Mouse (Mus musculus) erythroblast, adult 5-6 weeks (primary cell): ENCODE data around the gene Slc3a2. TPM values are rescaled to one million over a fixed set of nuclear protein-coding genes. Genes with fewer than 3 reads are reported as not detected.

Source experiments
- ATAC-seq: replicated peaks from 2 replicates; pipeline ENCODE4 v1.8.0; 2016; ENCODE audit warnings: moderate number of reproducible peaks, mild to moderate bottlenecking, moderate TSS enrichment, inconsistent platforms; ENCODE audit not compliant: poor library complexity, low FRiP score, severe bottlenecking
- total RNA-seq, 2 experiments: library from RNA; stranded (forward) in 1 of 2; stranded (reverse) in 1 of 2; fragments of 150-400 nt in 1 of 2; fragments of 200-764, 138-1000 nt in 1 of 2; gene quantifications; 2 replicates each; pipeline versions ENCODE4 v1.2.3 to v1.2.4; 2015 to 2017; ENCODE audit warnings: low replicate concordance in 2 of 2

Gene Slc3a2
- total RNA-seq (2015; ENCODE audit: low replicate concordance) (150 and 218 TPM in 2 replicates), total RNA-seq (2017; ENCODE audit: low replicate concordance) (337 and 409 TPM in 2 replicates)

DNA sequence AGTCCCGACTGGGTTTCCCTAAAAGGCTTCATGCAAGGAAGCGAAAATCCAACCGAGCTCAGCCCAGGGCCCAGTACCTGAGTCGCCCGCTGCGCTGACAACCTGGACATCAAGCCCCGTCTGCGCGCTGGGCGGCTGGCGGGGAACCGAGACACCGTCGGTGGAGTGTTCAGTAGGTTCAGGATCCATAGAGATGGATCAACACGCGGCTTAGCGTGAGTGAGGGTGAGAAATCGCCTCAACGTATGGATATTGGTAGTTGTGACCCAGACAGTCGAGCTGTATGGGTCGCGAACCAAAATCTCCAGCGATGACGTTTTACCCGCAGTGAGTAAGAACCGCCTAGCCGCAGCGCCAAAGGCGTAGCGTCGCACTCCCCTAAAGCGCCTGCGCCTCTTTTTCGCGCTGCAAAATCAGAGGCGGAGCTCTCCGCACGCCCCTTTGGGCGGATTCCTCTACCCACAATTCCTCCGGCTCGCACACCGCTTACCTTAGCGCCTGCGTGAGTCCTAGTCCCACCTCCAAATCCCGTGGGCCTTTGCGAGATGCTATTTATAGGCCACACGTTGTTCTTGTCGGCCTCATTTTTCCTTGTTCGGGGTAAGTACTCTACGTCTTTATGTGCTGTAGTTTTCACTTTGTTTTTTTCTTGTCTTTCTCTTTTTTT, at the start of gene Slc3a2:
TSS of gene Slc3a2 (minus strand) at position 463 of the 667 bp plus-strand sequence.
- peak; percentile 90 for ATAC-seq

DNA sequence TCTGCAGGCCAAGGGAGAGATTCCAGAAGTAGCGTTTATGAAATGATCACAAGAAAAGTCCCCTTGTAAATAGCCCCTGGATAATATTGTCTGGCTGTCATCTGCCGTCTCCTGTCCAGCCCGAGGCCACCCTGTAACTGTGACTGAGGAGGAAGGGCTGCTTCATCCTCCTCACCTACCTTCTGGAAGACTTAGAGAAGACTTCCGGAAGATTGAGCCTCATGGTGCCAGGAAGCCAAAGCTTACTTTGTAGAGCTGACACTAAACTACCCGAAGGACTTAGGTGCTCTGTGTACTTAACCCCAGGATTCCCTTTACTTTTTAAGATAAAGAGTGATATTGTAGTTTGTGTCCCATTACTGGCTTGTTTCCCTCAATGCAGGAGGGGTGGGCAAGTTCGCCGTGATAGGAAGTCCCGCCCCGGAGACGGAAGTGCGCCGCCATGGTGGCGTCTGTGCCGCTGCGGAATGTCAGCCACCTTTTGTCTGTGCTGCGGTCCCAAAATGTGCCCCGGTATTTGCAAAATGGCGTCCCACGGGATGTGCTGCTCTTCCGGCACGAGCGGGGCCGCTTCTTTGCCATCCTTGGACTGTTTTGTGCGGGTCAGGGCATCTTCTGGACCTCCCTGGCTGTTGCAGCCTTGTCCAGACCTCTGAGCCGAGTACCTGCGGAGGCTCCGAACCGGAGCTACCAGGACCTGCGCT, 47.5 kb upstream of the Slc3a2 start, which contains the start of gene Tmem223:
TSS of gene Tmem223 (plus strand) at position 430 of the 704 bp plus-strand sequence.
- peak; percentile 65 for ATAC-seq

DNA sequence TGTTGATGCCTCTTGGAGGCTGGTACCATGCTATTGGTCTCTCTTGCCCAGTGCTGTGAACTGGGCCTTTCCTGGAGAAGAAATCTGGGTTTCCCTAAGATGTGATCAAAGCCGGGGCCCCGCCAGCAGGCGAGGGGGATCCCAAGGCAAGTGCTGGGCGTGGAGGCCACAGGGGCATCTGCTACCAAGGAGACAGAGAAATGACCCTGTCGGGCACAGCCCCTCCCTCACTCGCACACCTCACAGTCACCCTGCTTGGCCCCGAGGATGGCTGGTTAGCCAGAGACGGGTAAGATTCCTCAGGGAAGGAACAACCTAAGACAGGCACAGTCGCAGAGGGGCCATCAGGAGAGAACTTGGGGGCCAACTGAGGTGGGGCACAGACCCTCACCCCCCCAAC, 42.4 kb upstream of the Slc3a2 start:
- ATAC-seq: no peak

DNA sequence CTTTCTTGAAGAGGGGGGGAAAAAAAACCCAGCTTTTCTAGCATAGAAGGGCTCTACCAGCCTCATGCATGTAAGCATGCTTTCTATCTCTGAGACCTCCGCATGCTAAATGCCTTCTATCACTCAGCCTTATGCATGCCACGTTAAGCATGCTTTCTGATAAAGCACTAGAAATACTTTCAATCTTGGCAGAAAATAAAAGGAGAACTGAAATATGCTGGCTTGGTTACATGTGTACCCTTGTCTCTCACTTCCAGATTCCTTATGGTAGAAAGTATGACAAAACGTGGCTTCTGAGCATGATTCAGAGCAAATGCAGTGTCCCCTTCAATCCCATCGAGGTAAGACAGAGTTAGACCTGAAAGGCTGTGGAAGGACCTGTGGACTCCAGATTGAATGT, 40.1 kb upstream of the Slc3a2 start:
- no peak for ATAC-seq

DNA sequence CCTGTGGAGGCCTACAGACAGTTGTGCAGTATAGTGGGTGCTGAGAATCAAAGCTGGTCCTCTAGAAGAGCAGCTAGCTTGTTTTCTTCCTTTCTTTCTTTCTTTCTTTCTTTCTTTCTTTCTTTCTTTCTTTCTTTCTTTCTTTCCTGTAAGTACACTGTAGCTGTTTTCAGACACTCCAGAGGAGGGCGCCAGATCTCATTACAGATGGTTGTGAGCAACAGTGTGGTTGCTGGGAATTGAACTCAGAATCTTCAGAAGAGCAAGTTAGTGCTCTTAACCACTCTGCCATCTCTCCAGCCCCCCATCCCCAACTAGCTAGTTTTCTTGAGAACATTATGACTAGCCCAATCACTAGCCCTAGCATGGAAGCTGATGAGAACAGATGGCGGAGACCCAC, 37.6 kb upstream of the Slc3a2 start:
- no peak for ATAC-seq

DNA sequence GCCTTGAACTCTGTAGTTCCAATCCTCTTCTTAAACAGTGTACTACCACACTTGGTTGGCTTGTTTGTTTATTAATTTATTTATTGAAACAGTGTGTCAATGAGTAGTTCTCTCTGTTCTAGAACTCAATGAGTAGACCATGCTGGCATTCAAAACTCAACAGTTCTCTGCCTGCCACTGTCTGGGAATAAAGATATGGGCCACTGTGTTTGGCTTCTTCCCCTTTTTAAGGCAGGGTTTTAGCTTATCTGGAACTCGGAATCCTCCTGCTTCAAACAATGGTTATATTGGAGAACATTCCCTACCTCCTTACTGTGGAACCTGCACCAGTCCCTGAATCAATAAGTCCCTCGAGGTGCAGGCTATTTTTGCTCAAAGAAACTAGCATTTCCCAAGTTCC, 35.7 kb upstream of the Slc3a2 start:
- ATAC-seq: no peak

DNA sequence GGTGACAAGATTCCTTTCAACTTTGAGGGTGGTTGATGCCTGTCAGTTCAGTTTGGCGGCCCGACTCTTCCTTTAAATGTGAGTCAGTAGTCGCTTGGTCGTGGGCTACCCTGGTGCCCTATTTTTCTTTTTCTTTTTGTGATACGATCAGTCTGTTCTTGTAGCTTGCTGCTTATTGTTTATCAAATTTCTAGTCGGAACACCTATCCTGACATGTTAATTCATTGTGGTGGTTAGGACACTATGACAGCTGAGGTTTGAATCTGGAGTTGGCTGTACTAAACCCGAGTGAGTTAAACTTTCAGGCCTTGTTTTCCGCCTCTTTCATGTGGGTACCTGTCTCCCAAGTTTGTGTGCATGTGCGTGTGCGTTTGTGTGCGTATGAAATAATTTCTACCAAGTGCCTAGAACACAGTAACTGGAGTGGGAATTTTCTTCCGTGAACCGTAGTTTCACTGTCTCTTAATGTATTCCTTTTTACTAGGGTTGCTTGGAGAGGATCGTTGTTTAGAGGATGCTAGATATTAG, 34.4 kb upstream of the Slc3a2 start:
- ATAC-seq: peak; percentile 23; the same call in 1 of the 2 replicates

DNA sequence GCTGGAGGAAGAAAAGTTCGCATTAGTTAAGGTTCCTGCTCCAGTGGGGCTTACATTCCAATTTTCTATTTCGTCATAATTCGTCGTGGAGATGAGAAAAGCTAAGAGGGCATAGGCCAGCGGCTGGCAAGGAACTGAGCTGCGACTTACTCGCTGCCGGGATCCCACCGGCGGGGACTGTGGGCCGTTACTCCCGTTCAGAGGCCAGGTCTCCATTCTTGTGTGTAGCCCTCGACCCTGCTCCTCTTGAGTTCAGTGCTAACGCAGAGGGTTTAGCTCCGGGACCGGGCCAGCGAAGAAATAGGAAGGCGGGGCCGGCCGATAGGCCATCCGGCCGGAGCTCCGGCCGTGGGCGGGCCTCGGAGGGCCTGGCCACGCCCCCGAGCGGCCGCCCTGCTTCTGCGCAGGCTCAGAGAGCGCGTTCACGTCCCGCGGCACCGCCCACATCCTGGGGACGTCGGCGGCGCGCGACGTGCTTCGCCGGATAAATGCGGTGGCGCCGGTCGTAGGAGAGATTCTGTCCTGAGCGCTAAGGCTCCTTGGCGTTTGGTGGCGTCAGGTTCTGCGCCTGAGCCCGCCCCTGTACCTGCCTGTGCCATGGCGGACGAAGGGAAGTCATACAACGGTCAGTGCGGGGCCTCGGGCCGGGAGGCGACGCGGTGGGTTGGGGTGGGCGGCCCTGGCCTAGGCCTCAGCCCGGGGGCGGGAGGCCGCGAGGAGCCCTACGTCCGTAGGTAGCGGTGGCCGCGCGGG, 33.6 kb upstream of the Slc3a2 start, which contains the start of gene Nxf1:
TSS of gene Nxf1 (plus strand) at position 439 of the 753 bp plus-strand sequence.
- peak; percentile 91 for ATAC-seq

DNA sequence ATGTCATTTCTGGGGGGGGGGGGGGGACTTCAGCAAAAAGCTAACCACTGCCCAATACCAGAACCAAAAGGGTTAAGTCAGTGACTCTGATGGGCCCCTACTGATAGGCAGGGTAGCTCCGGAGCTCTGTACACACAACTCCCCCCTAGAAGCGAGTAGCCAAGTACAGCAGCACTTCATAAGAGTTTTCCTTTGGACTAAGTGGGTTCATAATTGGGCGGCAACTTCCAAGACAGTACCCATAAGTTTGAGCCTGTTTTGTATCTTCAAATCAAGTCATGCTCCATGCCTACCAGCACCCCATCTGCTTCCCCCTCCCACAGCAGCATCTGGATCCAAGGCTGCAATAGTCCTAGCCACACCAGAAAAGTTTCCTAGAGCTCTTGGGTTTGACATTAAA, 32.5 kb upstream of the Slc3a2 start:
- no peak for ATAC-seq

DNA sequence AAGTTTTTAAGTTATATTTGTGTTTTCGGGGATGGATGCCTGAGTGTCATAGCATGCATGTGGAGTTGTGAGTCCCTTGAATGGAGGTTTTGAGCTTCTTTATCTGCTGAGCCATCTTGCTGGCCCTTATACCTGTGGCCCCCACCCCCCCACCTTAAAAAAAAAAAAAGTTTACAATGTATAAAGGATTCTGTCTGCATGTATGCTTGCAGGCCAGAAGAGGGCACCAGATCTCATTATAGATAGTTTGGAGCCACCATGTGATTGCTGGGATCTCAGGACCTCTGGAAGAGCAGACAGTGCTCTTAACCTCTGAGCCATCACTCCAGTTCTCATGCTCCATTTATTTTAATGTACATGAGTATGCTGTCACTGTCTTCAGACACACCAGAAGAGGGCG, 24.2 kb upstream of the Slc3a2 start:
- peak; percentile 24; the same call in 1 of the 2 replicates for ATAC-seq

DNA sequence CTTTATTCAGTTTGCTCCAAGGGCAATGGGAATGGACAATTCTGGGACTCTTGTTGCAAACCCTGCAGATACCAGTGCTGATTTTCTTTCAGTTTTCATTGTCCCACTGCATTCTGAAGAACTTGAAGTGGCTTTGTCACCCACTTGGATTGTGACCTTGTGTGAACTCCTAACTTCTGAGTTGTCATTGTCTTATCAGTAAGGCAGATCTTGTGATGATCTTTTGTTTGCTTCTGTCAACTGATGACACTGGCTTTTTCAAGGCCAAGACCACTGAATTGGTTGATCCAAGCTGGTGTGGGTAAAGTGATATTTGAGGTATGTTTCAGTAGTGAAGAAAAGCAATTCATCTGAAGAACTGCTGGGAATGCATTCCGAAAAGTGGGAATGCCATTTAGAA, 22.2 kb upstream of the Slc3a2 start:
- ATAC-seq: no peak

DNA sequence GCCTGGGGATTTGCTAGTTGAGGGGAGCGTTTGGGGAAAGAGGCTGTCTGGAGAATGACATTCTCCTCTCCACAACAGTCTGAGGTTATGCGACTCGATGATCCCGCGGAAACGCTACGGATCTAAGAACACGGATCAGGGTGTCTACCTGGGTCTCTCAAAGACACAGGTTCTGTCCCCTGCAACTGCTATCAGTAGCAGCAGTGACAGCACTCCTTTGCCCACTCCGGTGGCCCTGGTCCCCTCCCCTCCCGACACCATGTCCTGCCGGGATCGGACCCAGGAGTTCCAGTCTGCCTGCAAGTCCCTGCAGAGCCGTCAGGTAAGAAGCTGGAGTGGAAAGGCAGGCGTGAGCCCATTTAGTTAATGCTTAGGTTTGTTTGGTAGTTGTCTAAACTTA, 19.0 kb upstream of the Slc3a2 start:
- ATAC-seq: peak; percentile 26

DNA sequence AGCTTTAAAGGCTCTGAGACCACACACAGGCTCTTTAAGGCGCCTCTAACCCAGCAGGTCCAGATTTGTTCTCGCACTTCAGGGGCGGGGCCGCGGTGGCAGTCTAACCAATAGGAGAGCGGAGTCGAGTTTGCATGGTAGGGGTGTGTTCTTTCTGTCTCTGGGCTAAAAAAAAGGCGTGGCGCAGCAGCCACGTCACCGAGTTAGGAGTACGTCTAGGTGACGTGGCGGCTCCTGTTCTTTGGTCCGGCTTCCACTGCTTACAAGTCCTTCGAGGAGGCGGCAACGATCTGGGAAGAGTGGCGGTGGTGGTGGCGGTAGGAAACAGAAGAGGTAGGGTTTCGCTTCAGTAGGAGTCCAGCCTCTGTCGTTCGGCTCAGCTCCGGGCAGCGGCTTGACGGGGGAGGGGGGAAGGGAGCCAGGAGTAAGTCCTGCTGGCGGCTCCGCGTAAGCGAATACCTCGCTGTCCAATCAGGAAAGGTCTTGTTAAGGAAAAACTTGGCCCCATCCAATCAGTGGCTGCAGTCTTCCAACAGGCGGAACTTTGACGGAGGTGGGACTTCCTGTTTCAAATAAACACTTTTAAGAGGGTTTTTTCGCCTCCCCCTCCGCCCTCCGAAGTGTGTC, 18.2 kb upstream of the Slc3a2 start, which contains the start of gene Stx5a:
TSS of gene Stx5a (plus strand) at position 171 of the 627 bp plus-strand sequence.
- peak; percentile 94 for ATAC-seq

DNA sequence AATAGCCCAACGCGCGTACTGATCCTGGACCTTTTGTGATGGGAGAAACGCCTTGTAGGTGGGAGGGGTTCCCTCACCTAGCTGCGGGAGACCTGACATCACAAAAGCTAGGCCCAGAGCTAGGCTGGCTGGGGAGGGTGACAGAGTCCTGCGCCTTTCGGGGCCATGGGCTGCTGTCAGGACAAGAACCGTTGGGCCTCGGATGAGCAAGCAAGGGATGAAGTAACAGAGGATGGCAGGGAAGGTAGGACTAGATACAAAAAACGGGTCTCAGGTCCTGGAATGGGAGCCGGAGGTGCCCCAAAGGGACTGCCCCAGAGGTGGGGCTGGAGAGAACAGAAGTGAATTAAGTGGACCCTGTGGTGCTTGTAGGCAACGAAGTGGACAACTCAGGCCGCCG, 17.4 kb upstream of the Slc3a2 start, which contains the start of gene 1700092M07Rik:
TSS of gene 1700092M07Rik (plus strand) at position 116 of the 400 bp plus-strand sequence.
- no peak for ATAC-seq

DNA sequence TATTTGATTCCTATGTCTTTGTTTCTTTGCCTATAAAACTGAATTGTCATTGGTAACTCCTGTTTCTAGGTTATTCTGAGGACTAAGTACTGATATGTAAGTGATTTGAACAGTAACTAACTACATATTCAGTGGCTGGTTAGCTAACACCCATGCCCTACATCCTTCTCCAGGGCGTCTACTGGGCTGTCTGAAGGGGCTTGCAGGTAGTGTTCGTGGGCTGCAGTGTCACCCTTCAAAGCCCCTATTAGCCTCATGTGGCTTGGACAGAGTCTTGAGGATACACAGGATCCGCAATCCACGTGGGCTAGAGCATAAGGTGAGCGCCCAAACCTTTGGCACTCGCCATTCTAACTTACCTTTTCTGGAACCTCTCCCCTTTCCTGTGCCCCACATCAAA, 16.5 kb upstream of the Slc3a2 start:
- no peak for ATAC-seq

DNA sequence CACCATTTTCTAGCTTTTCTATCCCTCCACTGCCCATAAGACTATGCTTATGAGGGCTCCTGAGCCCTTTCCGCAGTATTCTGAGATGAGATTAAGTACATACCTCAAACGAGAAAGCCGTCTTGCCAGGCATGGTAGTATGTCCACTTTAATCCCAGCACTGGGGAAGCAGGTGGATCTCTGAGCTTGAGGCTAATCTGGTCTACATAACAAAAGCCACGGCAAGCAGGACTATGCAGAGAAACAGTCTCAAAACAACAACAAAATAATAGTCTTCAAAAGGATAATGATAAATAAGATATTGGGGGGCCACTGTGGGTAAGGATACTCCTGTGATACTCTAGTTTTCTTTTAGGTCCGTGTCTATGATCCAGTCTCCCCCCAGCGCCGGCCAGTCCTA, 15.7 kb upstream of the Slc3a2 start:
- ATAC-seq: no peak

DNA sequence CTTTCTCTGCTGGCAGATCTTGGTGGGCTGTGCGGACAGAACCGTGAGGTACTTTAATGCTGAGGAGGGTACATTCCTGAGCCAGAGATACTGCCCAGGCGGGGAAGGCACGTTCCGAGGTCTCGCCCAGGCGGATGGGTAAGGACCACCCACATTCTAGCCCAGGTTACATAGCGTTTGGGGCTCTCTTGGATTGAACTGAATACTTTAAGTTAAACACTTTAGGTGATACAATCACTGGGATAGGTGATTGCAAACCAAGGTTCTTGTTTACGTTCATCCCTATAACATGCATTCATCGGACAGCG, 12.9 kb upstream of the Slc3a2 start:
- no peak for ATAC-seq

DNA sequence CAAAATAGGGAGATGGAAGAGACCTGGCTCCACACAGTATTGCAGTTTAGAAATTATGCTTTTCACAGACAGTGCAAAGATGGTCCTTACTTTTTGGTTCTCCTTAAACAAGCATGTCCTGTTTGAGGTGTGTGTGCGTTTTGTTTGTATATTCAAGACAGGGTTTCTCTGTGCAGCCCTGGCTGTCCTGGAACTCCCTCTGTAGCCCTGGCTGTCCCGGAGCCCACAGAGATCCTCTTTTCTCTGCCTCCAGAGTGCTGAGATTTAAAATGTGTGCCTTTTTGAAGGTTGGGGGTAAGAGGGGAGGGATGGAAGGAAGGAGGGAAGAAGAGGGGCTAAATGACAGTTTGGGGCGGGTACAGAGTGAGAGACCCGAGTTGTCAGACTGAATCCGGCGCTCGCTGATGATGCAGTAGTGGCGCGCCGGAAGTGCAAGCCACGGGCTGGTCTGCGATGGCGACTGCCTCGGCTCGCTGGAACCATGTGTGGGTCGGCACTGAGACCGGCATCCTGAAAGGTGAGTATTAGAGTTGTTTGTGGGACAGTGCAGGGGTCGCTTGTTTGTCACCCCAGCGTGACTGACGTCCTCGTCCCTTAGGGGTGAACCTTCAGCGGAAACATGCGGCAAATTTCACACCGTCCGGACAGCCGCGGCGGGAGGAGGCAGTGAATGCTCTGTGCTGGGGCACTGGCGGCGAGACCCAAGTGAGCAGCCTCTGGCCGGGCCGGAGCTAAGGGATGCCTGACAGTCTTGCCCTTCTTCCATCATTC, 12.4 kb upstream of the Slc3a2 start, which contains the start of gene Wdr74:
TSS of gene Wdr74 (plus strand) at position 439 of the 771 bp plus-strand sequence.
- peak; percentile 94 for ATAC-seq

DNA sequence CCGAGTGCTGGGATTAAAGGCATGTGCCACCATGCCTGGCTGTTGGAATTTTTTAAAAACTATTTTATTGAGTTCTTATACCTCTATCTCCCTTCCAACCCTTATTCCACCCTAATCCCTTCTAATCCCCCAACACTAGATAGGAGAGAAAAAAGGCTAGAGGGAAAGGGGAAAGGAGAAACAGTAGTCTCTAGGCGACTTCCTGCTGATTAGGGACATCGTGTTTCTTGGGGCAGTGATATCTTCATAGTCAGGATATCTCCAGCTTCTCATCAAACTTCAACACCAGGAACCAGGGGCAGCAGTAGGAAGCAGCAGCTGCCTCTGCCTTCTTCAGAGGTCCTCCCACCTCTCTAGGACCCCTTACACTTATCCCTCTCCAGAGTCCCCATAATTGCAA, 11.2 kb upstream of the Slc3a2 start:
- no peak for ATAC-seq
